Mouse (Mus musculus): Measurements from ENCODE around the gene Nol7.

Nol7 gene

GRCm38 (mm10) chr13:43398297-43399080, at the start of gene Nol7:
Nol7 (plus strand) TSS chr13:43398390.
- peak; percentile 95 for DNase-seq (ENCODE audit: low spot score)

DNA sequence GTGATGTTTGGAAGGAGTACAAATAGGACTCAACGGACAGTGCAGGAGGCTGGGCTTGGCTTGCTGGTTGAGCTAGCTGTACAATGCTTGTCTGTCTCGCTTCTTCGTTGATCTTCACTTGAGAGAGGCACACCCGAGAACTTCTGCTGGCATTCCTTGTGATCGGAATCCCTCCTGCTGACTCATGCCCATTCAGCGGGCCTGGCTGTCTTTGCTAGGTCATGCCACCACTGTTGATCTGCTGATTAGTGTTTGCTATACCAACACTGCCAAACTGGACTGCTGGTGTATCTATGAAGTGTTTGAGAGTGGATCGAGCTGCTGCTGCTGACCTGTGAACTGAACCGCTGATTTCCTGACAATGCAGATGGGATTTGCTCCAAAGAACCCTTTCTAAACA, 48.8 kb upstream of the Nol7 start:
- DNase-seq (ENCODE audit: low spot score), result peak; percentile 42

GRCm38 (mm10) chr13:43350489-43351169, 47.6 kb upstream of the Nol7 start:
- DNase-seq (ENCODE audit: low spot score), result no peak

GRCm38 (mm10) chr13:43353356-43353755, 44.8 kb upstream of the Nol7 start:
- DNase-seq (ENCODE audit: low spot score), result no peak

DNA sequence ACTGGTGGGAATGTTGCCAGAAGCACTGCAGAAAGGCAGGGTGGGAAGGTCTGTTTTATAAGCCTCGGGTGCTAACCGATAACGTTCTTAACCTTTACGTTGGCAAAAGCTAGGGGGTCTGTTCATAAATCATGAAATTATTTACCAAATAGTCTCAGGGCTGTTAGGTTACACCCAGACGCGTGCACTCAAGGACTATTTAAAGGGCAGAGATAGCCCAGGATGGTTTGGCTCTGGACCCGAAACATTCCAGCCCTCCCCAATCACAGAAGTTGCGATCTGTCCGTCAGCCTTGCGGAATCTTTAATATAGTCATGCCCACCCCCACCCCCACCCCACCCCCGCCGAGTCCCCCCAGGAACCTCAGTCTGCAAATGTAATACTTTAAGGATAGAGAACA, 43.8 kb upstream of the Nol7 start:
- DNase-seq (ENCODE audit: low spot score), result no peak

GRCm38 (mm10) chr13:43356346-43357125, 41.7 kb upstream of the Nol7 start:
- no peak for DNase-seq (ENCODE audit: low spot score)

- DNase-seq (ENCODE audit: low spot score), result no peak
Measured at GRCm38 (mm10) chr13:43360534-43360933, 37.7 kb upstream of the Nol7 start.

GRCm38 (mm10) chr13:43362353-43362752, 35.8 kb upstream of the Nol7 start:
- DNase-seq (ENCODE audit: low spot score), result no peak

DNA sequence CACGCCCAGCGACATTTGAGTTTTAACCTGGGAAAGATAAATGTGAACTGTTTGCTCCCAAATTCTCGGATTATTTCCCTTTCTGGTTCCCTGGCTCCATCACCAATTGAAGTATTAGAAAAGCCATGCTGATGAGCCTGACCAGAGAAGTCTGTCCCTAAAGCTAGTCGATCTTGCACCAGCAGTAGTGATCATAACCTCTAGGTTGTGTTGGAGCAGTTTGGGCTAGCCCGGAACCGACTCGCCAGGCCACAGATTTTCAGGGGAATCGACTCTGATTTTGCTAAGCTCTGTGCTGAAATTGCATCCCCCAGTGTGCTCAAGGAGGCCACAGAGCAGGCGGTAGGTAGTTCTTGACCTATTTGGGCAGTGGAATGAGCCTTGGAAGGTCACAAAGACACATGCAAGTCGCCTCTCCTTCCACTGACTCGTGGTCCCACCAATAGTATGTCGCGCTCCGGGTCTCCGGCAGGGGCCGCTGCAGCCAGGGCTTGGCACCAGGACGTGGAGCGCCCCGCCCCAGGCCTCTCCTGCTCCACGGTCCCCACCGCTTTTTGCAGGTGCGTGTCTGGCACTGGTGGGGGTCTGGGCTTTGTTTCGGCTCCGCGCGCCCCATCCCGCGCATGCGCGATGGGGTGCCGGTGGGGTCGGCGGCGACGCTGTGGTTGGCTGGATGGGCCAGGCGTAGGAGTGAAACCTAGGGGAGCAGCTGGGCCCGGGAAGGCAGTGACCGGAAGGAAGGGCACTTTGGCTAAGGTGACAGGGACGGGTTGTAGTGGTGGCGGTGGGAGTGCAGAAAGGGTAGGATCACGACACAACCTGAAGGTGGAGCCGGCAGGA, 33.0 kb upstream of the Nol7 start, which contains the start of gene Sirt5:
Gene Sirt5, plus strand, starts transcription at position 512 of the 840 bp plus-strand sequence.
- DNase-seq (ENCODE audit: low spot score), result peak; percentile 88

DNA sequence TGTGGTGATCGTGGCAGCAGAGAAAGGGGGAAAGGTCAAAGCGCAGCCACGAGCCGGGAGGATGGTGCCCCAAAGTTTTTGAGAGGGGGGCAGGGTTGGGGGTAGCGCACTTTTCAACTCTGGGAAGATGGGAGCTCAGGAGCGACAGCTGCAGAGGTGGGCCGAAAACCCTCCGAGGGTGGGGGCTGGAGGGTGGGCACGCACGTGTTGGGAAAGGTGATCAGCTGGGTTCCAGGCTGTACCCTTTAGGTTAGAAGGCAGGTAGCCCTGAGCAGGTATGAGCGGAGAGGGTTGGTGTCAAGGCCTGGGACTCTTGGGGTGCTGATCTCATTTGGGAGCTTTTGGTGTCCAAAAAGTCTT, 32.4 kb upstream of the Nol7 start:
- DNase-seq (ENCODE audit: low spot score), result no peak

- no peak for DNase-seq (ENCODE audit: low spot score)
Measured at GRCm38 (mm10) chr13:43370063-43370462, 28.1 kb upstream of the Nol7 start.

DNA sequence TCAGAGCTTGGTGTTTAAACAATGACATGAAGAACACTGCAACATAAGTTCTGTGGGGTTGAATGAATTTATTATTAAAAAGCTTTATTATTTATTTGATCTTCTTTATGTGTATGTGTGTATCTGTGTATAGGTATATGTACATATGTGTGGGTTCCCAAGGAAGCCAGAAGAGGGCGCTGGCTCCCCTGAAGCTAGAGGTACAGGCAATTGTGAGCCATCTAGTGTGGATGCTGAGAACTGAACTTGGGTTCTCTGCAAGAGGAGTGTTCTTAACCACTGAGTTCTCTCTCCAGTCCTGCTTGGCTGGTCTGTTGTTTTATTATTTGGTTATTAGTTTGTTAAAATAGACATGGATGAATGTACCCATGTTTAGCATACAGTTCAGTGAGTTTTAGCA, 25.3 kb upstream of the Nol7 start:
- DNase-seq (ENCODE audit: low spot score), result no peak

- no peak for DNase-seq (ENCODE audit: low spot score)
Measured at GRCm38 (mm10) chr13:43374205-43374604, 24.0 kb upstream of the Nol7 start.

DNA sequence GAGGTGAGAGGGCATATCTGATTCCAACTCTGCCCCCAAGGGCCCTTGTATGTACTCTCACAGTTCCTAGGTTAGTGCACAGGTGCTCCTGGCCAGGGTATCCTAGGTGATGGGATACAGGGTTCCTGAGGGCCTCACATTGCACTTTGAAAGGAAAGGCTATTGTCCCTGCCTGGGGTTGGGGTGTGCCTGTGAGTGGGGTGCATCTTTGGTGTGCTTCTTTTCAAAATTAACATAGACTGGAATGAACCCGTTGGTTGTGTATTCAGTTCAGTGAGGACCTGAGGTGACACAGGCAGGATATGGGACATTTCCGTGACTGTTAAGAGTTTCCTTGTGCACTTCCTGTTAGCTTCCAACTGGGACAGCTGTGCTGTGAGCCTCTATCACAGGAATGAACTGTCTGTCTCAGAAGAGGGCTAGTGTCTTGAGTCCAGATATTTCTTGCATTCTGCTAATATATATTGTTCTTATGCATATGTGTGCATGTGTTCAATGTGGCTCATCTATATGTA, 23.2 kb upstream of the Nol7 start:
- DNase-seq (ENCODE audit: low spot score), result no peak

- no peak for DNase-seq (ENCODE audit: low spot score)
Measured at GRCm38 (mm10) chr13:43379989-43380388, 18.2 kb upstream of the Nol7 start.

GRCm38 (mm10) chr13:43385321-43385720, 12.9 kb upstream of the Nol7 start:
- no peak for DNase-seq (ENCODE audit: low spot score)

DNA sequence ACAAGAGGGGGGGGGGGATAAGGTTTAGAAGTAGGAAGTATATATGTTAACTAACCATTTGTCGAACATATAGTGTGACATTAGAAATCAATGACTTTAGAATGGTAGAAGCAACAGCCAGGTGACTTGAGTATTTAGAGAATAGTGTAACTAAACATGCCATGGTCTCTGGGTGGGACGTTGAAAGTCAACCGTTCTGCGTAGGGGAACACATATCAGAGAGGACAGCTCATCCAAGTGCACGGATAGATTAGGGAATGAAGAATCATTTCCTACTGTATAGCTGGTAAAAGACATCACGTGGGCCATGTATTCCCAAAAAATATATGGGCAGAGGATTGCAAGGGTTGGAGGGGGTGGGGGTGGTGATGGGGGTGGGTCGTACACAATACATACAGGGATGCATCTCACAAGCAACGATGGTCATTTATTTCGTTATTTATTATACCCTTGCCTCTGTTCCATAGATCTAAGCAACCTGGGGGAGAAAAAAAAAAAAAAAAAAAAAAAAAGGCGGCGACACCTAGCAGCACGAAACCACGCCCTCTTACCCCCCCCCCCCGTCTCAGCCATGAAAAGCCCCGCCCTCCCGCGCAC, 392 bp upstream of the Nol7 start:
- no peak for DNase-seq (ENCODE audit: low spot score)

- DNase-seq (ENCODE audit: low spot score), result no peak
Measured at GRCm38 (mm10) chr13:43399576-43399975, 1.4 kb downstream of the Nol7 start.

DNA sequence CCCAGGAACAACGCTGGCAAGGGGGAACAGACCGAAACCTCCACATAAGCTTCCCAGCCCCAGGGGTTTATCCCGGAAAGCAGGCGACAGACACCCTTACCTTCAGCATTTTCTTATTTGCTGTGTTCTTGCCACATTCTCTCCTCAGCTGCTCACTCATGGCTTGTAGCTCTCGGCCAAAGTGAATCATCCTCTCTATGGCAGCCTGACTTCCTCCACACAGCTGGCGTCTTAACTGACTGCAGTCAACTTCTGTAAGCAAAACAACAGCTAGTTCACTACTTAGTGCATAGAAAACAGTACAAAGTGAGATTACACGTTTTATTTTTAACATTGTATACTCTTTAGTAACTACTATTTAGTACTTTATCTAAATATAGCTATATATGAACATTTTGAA, 14.1 kb downstream of the Nol7 start:
- DNase-seq (ENCODE audit: low spot score), result no peak

DNA sequence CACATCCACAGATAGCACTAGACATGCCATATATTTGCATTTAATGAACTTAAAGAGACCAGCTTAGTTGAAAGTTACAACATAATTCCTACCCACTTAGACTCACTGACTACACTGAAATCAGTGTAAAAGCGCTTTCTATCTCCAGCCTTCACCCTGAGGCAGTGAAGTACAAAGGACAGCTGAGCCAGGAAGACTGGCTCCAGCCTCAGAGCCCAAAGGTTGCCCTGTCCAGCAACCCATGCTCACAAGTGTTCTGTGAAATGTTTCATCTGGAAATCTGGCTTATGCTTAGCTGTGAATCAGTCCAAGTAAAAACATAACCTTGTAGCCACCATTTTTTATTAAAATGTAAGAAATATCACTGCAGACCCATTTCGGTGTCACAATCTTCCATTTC, 15.4 kb downstream of the Nol7 start:
- no peak for DNase-seq (ENCODE audit: low spot score)

DNA sequence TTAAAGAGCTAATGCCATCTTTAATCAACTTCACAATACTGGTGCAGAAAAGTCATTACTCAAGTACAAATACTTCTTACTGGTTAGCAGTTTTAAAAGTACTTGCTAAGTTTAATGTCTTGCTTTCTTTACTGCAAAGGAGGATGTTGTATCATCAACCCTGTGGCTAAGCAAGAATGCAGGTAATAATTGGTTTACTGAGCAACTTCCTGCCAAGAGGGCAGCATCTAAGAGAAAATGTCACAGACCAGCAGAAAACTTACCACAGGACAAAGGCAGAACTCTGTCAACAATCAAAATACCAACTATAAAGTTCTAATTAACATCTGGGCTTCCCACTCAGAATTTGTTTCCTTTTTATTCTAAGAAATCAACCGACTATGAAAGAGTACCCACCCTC, 17.1 kb downstream of the Nol7 start:
- DNase-seq (ENCODE audit: low spot score), result no peak

Measured in urinary bladder, postnatal 14 days (tissue).